Mouse (Mus musculus) spleen, embryonic (tissue): ENCODE measurements at regions not wholly inside any gene's neighbourhood (a gene's known extent, or its start where the extent isn't known, plus 50 kb on each side); places are given as distances from the start of the nearest gene placed in this dataset.

Experiments
- CTCF ChIA-PET: fragments of 350-600 bp; sonication (Branson Sonifier 250); formaldehyde crosslinking; loops from one replicate; lab custom pipeline; 2022; lab: Charles Lee

DNA sequence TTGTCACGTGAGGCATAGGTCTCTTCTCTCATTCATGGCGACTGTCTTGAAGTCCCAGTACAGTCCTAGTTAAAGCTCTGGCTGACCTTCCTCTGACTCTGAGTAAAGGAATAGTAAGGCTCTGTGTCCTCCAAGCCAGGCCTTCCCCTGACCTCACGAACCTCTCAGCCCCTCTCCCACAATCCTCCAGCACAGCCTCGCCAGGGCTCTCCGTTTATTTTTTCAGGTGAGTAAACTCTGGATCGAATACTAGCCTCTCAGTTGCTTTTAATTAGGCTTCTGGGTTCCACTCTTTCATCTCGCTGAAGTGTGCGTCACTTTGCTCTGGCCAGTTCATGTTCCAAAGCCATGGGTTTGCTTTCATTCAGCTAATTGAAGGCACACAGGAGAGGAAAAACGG lies 133.8 kb downstream of the Mylk4 start:
- CTCF ChIA-PET: no interaction called here

GRCm38 (mm10) chr13:32643030-32643750 lies 140.6 kb downstream of the Mylk4 start:
- CTCF ChIA-PET: interaction anchor here (0.7 kb wide), 1 partner anchor 231 kb away, joined by 4 read pairs; no protein-coding TSS in a partner anchor

- CTCF ChIA-PET: no interaction called here
These were observed 142.8 kb downstream of the Mylk4 start for GRCm38 (mm10) chr13:32640941-32641340.

DNA sequence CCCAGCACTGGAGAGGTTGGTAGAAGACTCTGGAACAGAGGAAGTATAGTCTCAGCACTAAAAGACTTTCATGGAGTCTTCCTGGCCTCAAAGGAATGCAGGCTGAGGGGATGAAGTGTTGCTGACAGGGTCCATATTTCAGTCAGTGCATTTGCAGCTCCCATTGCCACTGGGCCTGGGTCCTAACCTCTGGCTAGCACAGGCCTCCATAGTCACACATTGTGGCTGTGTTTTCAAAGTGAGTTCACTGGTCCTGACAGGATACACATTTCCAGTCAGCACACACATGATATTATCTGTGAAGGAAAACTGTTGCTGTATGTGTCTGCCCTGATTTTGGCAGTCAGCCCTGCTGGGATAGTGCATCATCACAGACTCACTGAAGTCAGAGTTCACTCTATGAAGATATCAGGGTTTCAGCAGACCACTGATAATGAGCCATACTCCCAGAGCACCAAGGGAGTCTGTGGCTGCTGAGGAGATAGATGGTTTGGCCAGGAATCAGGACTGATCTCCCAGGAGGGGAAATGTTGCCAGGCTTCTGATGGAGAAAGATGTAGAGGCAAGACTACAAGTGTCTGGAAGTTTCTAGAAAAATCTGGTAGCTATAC lies 153.5 kb downstream of the Mylk4 start:
- CTCF ChIA-PET: no interaction called here

DNA sequence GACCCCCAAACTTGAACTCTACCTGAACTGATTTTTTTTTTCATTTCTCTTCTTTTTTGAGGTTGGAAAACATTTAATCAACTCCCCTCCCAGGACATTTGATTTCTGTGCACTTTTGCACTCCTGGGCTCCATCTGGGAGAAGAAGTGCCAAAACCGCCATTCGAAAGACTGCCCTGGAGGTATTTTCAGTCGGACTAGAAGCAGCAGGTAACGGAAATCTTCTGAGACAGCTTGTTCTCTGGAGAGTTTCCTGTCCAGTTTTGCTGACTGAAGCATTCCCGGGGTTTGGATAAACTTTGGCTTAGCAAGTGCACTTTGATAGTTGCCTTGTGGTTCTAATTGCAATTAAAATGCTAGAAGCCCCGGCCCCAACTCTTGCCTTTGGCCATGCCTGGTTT lies 169.8 kb downstream of the Mylk4 start:
- CTCF ChIA-PET: no interaction called here

GRCm38 (mm10) chr13:32611551-32612295 lies 172.0 kb downstream of the Mylk4 start:
- CTCF ChIA-PET: no interaction called here

DNA sequence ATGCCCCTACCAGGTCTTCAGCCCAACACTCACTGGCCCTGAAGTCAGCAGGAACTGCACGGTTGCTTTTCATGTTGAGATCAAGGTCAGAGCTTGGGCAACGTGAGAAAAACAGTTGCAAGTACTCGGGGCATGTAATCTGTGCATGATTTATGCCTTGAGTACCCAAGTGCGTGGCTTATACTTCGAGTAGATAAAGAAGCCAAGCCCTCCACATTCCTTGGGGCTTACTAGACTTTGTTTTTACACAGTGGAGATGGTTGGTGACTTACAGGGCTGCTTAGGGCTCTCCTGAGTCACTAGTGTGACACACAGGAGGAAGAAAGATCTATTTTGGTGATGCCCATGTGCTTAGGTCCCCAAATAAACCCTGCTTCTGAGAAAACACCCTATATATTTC lies 172.8 kb downstream of the Mylk4 start:
- CTCF ChIA-PET: no interaction called here

DNA sequence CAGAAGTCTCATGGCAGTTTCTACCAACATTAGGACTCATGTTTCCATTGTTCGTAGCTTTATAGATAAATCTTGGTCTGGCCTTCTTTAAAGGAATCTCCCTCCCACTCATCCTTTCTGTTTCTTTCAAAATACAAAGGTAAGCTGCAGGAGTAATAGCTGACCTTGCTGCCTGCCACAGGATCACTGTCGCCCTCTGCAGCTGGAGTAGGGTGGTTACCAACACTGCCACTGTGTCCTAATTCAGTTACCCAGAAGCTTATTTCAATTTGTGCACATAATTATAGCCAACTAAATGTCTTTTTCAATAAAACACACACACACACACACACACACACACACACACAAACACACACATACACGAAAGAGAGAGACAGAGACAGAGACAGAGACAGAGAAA lies 175.3 kb downstream of the Mylk4 start:
- CTCF ChIA-PET: interaction anchor here (0.6 kb wide), 1 partner anchor 1913 kb away, joined by 3 read pairs; no protein-coding TSS in a partner anchor

DNA sequence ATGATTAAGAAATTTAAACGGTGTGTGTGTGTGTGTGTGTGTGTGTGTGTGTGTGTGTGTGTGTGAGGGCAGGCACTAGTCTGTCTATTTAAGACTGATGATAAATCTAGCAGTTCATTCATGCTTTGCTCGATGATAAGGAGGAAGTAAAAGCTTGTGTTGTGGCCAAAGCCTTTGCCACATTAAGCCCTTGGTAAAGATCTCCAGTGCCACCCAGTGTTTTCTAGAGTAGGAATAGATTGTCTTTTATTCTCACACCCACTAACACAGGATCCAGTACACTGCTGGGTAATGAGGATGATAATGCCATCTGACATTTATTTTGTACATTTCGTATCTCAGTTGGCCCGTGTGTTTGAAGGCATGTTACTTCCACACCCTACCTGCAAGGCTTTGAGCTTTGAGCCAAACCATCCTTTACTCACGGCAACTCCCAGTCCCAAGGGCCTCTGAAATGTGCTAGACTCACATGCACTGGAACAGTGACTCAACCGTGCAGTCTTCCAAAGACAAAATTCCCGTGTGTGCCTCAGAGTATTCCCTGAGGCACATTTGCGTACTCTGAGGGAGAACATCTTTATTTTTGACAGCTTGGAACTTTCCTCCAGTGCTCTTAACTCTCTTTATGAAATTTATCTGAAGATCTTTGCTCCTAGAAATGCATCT lies 179.7 kb downstream of the Mylk4 start:
- CTCF ChIA-PET: no interaction called here

GRCm38 (mm10) chr13:32601315-32601714 lies 182.4 kb downstream of the Mylk4 start:
- CTCF ChIA-PET: no interaction called here

DNA sequence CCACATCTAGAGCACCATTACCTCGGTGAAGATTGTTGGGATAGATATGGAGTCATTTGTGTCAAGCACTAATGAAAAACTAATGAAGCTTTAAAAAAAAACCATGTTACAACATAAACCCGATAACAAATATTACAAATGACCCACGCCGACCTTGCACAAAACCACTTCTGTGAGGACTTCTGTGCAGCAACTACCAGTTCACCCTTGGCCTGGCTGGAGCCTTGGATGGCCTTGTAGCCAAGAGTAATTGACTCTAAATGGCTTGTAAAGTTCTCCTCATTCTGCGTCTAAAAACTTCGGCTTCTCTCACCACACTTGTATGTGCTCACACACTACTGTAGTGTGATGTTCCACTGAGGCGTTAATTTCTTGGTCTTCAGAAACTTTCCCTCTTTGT lies 190.1 kb downstream of the Mylk4 start:
- CTCF ChIA-PET: no interaction called here

GRCm38 (mm10) chr13:32593131-32593530 lies 190.6 kb downstream of the Mylk4 start:
- CTCF ChIA-PET: no interaction called here

GRCm38 (mm10) chr13:32581598-32581997 lies 202.2 kb downstream of the Mylk4 start:
- CTCF ChIA-PET: no interaction called here

DNA sequence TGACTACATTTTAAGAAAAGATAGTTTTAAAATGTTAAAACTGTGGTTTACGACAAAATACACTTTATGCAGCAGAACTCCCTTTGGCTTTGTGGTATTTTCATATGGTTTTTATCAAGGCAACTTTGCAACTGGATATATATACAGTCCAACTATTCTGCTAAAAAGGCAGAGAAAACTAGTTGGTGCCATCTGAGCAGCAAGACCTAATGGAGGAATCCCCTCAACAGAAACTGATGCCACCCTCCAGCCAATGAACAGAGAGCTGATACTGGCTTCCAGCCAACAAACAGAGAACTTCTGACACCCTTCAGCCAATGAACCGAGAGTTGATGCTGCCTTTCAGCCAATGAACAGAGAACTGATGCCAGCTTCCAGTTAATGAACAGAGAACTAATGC lies 215.9 kb downstream of the Mylk4 start:
- CTCF ChIA-PET: no interaction called here

GRCm38 (mm10) chr13:32560666-32561065 lies 222.1 kb upstream of the Gmds start:
- CTCF ChIA-PET: no interaction called here

- CTCF ChIA-PET: no interaction called here
These were observed 217.9 kb upstream of the Gmds start for GRCm38 (mm10) chr13:32556396-32556795.

DNA sequence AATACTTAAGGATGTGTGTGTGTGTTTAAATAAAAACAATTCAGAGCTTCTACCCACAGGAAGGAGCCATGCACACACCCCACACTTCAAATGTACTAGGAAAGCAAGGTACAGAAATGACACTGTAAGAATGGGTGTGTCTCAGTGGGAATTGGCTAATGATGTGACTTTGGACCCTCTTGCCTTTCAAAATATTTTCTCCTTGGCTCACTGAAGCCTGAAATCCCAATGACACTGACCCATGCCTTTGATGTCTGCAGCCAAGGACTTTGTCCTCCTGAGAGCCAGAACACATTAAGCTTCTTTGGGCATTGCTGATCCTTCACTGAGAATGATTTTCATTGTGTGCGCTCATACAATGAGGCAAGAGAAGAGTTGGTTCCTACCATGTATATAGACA lies 216.5 kb upstream of the Gmds start:
- CTCF ChIA-PET: no interaction called here

- CTCF ChIA-PET: no interaction called here
These were observed 216.1 kb upstream of the Gmds start for GRCm38 (mm10) chr13:32554601-32555000.

- CTCF ChIA-PET: no interaction called here
These were observed 214.6 kb upstream of the Gmds start for GRCm38 (mm10) chr13:32553136-32553535.

- CTCF ChIA-PET: no interaction called here
These were observed 211.6 kb upstream of the Gmds start for GRCm38 (mm10) chr13:32550113-32550512.

- CTCF ChIA-PET: no interaction called here
These were observed 208.6 kb upstream of the Gmds start for GRCm38 (mm10) chr13:32547126-32547525.
